Mouse (Mus musculus): Measurements from ENCODE around the gene Otulinl. TPM values are rescaled to one million over a fixed set of nuclear protein-coding genes. Genes with fewer than 3 reads are reported as not detected.

Gene Otulinl
- total RNA-seq, 2 experiments from 2014 or later = 2.0 to 2.7 TPM

GRCm38 (mm10) chr15:27683206-27683605 lies 1.8 kb upstream of the Otulinl start:
- DNase-seq = no peak
- intact Hi-C loops (cut with DNase I) = no loop called here

GRCm38 (mm10) chr15:27682619-27683018 lies 1.2 kb upstream of the Otulinl start:
- intact Hi-C loops (cut with DNase I) = no loop called here
- no peak for DNase-seq

GRCm38 (mm10) chr15:27680997-27681396 lies 382 bp downstream of the Otulinl start:
- intact Hi-C loops (cut with DNase I) = no loop called here
- peak in 1 of 2 experiments; percentile 27 for DNase-seq

GRCm38 (mm10) chr15:27678511-27678910 lies 2.9 kb downstream of the Otulinl start:
- intact Hi-C loops (cut with DNase I) = no loop called here
- DNase-seq = no peak

- intact Hi-C loops (cut with DNase I) = no loop called here
- no peak for DNase-seq
Measured at GRCm38 (mm10) chr15:27677801-27678200, 3.6 kb downstream of the Otulinl start.

GRCm38 (mm10) chr15:27676211-27676610 lies 5.2 kb downstream of the Otulinl start:
- intact Hi-C loops (cut with DNase I) = no loop called here
- DNase-seq = no peak

GRCm38 (mm10) chr15:27675122-27675521 lies 6.3 kb downstream of the Otulinl start:
- intact Hi-C loops (cut with DNase I) = no loop called here
- DNase-seq = no peak

- no peak for DNase-seq
- intact Hi-C loops (cut with DNase I) = no loop called here
Measured at GRCm38 (mm10) chr15:27674041-27674440, 7.3 kb downstream of the Otulinl start.

GRCm38 (mm10) chr15:27673151-27673550 lies 8.2 kb downstream of the Otulinl start:
- no peak for DNase-seq
- intact Hi-C loops (cut with DNase I) = no loop called here

GRCm38 (mm10) chr15:27672259-27672658 lies 9.1 kb downstream of the Otulinl start:
- no peak for DNase-seq
- intact Hi-C loops (cut with DNase I) = no loop called here

- intact Hi-C loops (cut with DNase I) = no loop called here
Measured at GRCm38 (mm10) chr15:27671612-27672245, 9.7 kb downstream of the Otulinl start.

GRCm38 (mm10) chr15:27670708-27671107 lies 10.7 kb downstream of the Otulinl start:
- intact Hi-C loops (cut with DNase I) = no loop called here
- DNase-seq = no peak

More at GRCm38 (mm10) chr15:27671612-27672245, 9.7 kb downstream of the Otulinl start:
- DNase-seq = no peak

- intact Hi-C loops (cut with DNase I) = no loop called here
- no peak for DNase-seq
Measured at GRCm38 (mm10) chr15:27669931-27670411, 11.4 kb downstream of the Otulinl start.

GRCm38 (mm10) chr15:27669276-27669675 lies 12.1 kb downstream of the Otulinl start:
- no peak for DNase-seq
- intact Hi-C loops (cut with DNase I) = no loop called here

- intact Hi-C loops (cut with DNase I) = no loop called here
- DNase-seq = no peak
Measured at GRCm38 (mm10) chr15:27668557-27668956, 12.8 kb downstream of the Otulinl start.

- DNase-seq = no peak
- intact Hi-C loops (cut with DNase I) = no loop called here
Measured at GRCm38 (mm10) chr15:27668001-27668461, 13.3 kb downstream of the Otulinl start.

- DNase-seq = no peak
- intact Hi-C loops (cut with DNase I) = no loop called here
Measured at GRCm38 (mm10) chr15:27666911-27667539, 14.4 kb downstream of the Otulinl start.

- DNase-seq = no peak
Measured at GRCm38 (mm10) chr15:27665392-27665911, 15.9 kb downstream of the Otulinl start.

GRCm38 (mm10) chr15:27664126-27664525 lies 17.3 kb downstream of the Otulinl start:
- intact Hi-C loops (cut with DNase I) = no loop called here
- DNase-seq = no peak

More at GRCm38 (mm10) chr15:27665392-27665911, 15.9 kb downstream of the Otulinl start:
- intact Hi-C loops (cut with DNase I) = no loop called here

GRCm38 (mm10) chr15:27662699-27663098 lies 18.7 kb downstream of the Otulinl start:
- DNase-seq = no peak
- intact Hi-C loops (cut with DNase I) = no loop called here

- intact Hi-C loops (cut with DNase I) = no loop called here
- DNase-seq = no peak
Measured at GRCm38 (mm10) chr15:27661696-27662095, 19.7 kb downstream of the Otulinl start.
